Comparison of ENCODE assay signal across 9 mouse cellular contexts in the genomic region with DNA sequence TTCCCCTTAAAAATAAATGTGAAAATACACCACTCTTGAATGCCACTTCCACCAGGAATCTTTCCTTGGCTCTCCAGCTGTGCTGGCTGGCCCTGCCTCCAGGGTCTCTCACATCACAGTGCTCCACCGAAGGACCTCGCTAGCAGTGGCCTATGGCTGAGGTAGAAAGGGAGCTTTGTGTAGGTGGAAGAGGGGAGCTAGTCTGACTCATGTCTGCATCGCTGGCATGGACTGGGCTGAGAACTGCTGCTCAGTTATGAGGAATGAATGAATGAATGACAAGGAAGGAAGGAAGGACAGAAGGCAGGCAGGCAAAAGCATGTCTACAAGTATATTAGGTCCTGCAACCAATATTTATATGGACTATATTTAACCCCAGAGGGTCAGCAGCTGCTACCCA. TPM values are rescaled to one million over a fixed set of nuclear protein-coding genes. Genes with fewer than 3 reads are reported as not detected.
A peak's percentile ranks its signal among the peaks of the same experiment; 100 is the strongest.
DNase-seq lines count a peak whose midpoint lies in the region; ATAC-seq and TF ChIP-seq lines count a peak whose summit lies in the region.
"Had no signal": no experiment of that assay in that cellular context is flagged by ENCODE, and none has a peak within 500 bp of the region (broad histone marks: within the 10 kb centered on the region; RNA-seq: fewer than 3 reads in every experiment).

No protein-coding gene starts in this region.

- intact Hi-C loops in gastrocnemius, adult 2 months (cut with DNase I), result no loop called here
- intact Hi-C loops in gastrocnemius, postnatal 36 days (cut with DNase I), result no loop called here

- no peaks in the 10 kb centered on the region for H3K9me3 ChIP-seq in lung, embryonic 16.5 days (ENCODE audit: control insufficient read depth, low read length)
- no peaks in the 10 kb centered on the region for H3K9me3 ChIP-seq in hindbrain, embryonic 15.5 days
- H3K9me3 ChIP-seq in neural tube, embryonic 14.5 days (ENCODE audit: control insufficient read depth, low read length), result no peaks in the 10 kb centered on the region

- DNase-seq in gastrocnemius, adult 2 months, result no peak
- no peak for DNase-seq in gastrocnemius, postnatal 36 days
- DNase-seq in lung, postnatal 10 days, result no peak
- DNase-seq in layer of hippocampus, postnatal 36 days, result no peak
- DNase-seq in embryo, embryonic 9.5 days (ENCODE audit: extremely low spot score), result no peak

- peak overlapping the region; percentile 77 for H3K27ac ChIP-seq in gastrocnemius, adult 2 months
- H3K27ac ChIP-seq in lung, embryonic 16.5 days (ENCODE audit: low read length), result peak overlapping the region; percentile 95
- 0 out of 2 replicates have a peak overlapping the region, but pooled peaks have one; percentile 53 for H3K27ac ChIP-seq in hindbrain, embryonic 15.5 days (replicated peaks)
- peak overlapping the region; percentile 45; the same call in 1 of the 2 replicates for H3K27ac ChIP-seq in neural tube, embryonic 14.5 days (ENCODE audit: low read depth, low read length)

- H3K4me1 ChIP-seq in lung, embryonic 16.5 days (replicated peaks; ENCODE audit: control insufficient read depth, insufficient read depth, low read length), result peaks cover 47% of the 10 kb centered on the region
- H3K4me1 ChIP-seq in hindbrain, embryonic 15.5 days (replicated peaks), result peaks cover 68% of the 10 kb centered on the region
- H3K4me1 ChIP-seq in neural tube, embryonic 14.5 days (ENCODE audit: control insufficient read depth, insufficient read depth, low read length), result peaks cover 45% of the 10 kb centered on the region

- peak overlapping the region; percentile 47 for H3K4me2 ChIP-seq in lung, embryonic 16.5 days (ENCODE audit: low read depth, low read length)
- H3K4me2 ChIP-seq in hindbrain, embryonic 15.5 days, result no peak overlapping the region
- H3K4me2 ChIP-seq in neural tube, embryonic 14.5 days (ENCODE audit: low read depth, low read length), result no peak overlapping the region

- peaks cover 5% of the 10 kb centered on the region for H3K36me3 ChIP-seq in lung, embryonic 16.5 days (ENCODE audit: control insufficient read depth, insufficient read depth, low read length)
- no peaks in the 10 kb centered on the region for H3K36me3 ChIP-seq in hindbrain, embryonic 15.5 days
- H3K36me3 ChIP-seq in neural tube, embryonic 14.5 days (ENCODE audit: control insufficient read depth, insufficient read depth, low read length), result no peaks in the 10 kb centered on the region

- no peak; the same call in 1 of the 2 replicates for ATAC-seq in lung, embryonic 16.5 days (ENCODE audit: low read depth)
- ATAC-seq in hindbrain, embryonic 15.5 days (ENCODE audit: low FRiP score, low read depth), result no peak
- ATAC-seq in neural tube, embryonic 14.5 days (ENCODE audit: low read depth), result no peak
- ATAC-seq: midbrain, embryonic 16.5 days had no signal

- no peak overlapping the region; the same call in 1 of the 2 replicates for H3K4me3 ChIP-seq in gastrocnemius, adult 2 months
- no peak overlapping the region for H3K4me3 ChIP-seq in lung, embryonic 16.5 days (ENCODE audit: low read length)
- H3K4me3 ChIP-seq in hindbrain, embryonic 15.5 days, result no peak overlapping the region
- no peak overlapping the region for H3K4me3 ChIP-seq in neural tube, embryonic 14.5 days (ENCODE audit: low read depth, low read length)

- H3K27me3 ChIP-seq in lung, embryonic 16.5 days (ENCODE audit: control insufficient read depth, insufficient read depth, low read depth, low read length), result no peaks in the 10 kb centered on the region
- H3K27me3 ChIP-seq in hindbrain, embryonic 15.5 days, result no peaks in the 10 kb centered on the region
- no peaks in the 10 kb centered on the region for H3K27me3 ChIP-seq in neural tube, embryonic 14.5 days (ENCODE audit: control insufficient read depth, insufficient read depth, low read length)

- peak overlapping the region; percentile 53; the same call in 1 of the 2 replicates for H3K9ac ChIP-seq in lung, embryonic 16.5 days (ENCODE audit: low read length)
- no peak overlapping the region for H3K9ac ChIP-seq in hindbrain, embryonic 15.5 days
- H3K9ac ChIP-seq in neural tube, embryonic 14.5 days (replicated peaks; ENCODE audit: low read depth, low read length), result no peak overlapping the region

- no peak for TF ChIP-seq CTCF in gastrocnemius, adult 2 months (IDR thresholded peaks at IDR 0.05)

- WGBS in lung, embryonic 16.5 days, result 49% methylated on average over 3 of the region's 3 CpGs
- whole genome bisulfite sequencing in hindbrain, embryonic 15.5 days, result 75% methylated on average over 3 of the region's 3 CpGs
- WGBS in neural tube, embryonic 14.5 days, result 72% methylated on average over 3 of the region's 3 CpGs

RNA-seq across cellular contexts. Expression of a gene that starts 16.2 kb away (rescaled TPM):
- 10 to 100 TPM in 1 of 2 experiments, 1 to 10 TPM in 1; 7.1 to 14.0 TPM for total RNA-seq in gastrocnemius, adult 2 months (2021)
- total RNA-seq in gastrocnemius, postnatal 36 days (2021), result 1 to 10 TPM; 8.5 to 9.5 TPM
- polyA plus RNA-seq in lung, embryonic 16.5 days (2015; fragmentation: Nextera tagmentation; extraction: Ambion mirVana), result 25.5 and 27.8 TPM in 2 replicates
- 36.6 and 44.5 TPM in 2 replicates for polyA plus RNA-seq in hindbrain, embryonic 15.5 days (2015; fragmentation: Nextera tagmentation; extraction: Ambion mirVana)
- 33.4 and 46.2 TPM in 2 replicates for polyA plus RNA-seq in neural tube, embryonic 14.5 days (2014; fragmentation: Nextera tagmentation; extraction: Ambion mirVana)
- total RNA-seq in layer of hippocampus, postnatal 36 days (2021), result 10 to 100 TPM; 35.2 to 41.8 TPM

RNA-seq across cellular contexts. Expression of a gene that starts 16.7 kb away (rescaled TPM):
- total RNA-seq in gastrocnemius, adult 2 months (2021), result not detected
- total RNA-seq in gastrocnemius, postnatal 36 days (2021), result not detected
- polyA plus RNA-seq in lung, embryonic 16.5 days (2015; fragmentation: Nextera tagmentation; extraction: Ambion mirVana), result not detected in 2 replicates
- not detected in 2 replicates for polyA plus RNA-seq in hindbrain, embryonic 15.5 days (2015; fragmentation: Nextera tagmentation; extraction: Ambion mirVana)
- not detected in 2 replicates for polyA plus RNA-seq in neural tube, embryonic 14.5 days (2014; fragmentation: Nextera tagmentation; extraction: Ambion mirVana)
- total RNA-seq in layer of hippocampus, postnatal 36 days (2021), result not detected
- polyA plus RNA-seq: midbrain, embryonic 16.5 days had no signal

RNA-seq across cellular contexts. Expression of a gene that starts 31.2 kb away (rescaled TPM):
- not detected for total RNA-seq in gastrocnemius, adult 2 months (2021)
- total RNA-seq in gastrocnemius, postnatal 36 days (2021), result not detected
- polyA plus RNA-seq in lung, embryonic 16.5 days (2015; fragmentation: Nextera tagmentation; extraction: Ambion mirVana), result not detected in 2 replicates
- polyA plus RNA-seq in hindbrain, embryonic 15.5 days (2015; fragmentation: Nextera tagmentation; extraction: Ambion mirVana), result 0.19 and 1.3 TPM in 2 replicates
- polyA plus RNA-seq in neural tube, embryonic 14.5 days (2014; fragmentation: Nextera tagmentation; extraction: Ambion mirVana), result 0.13 TPM in 1 of 2 replicates, not detected in the other
- total RNA-seq in layer of hippocampus, postnatal 36 days (2021), result 1 to 10 TPM; 3.6 to 3.7 TPM

RNA-seq across cellular contexts. Expression of a gene that starts 46.2 kb away (rescaled TPM):
- total RNA-seq in gastrocnemius, adult 2 months (2021), result not detected
- not detected for total RNA-seq in gastrocnemius, postnatal 36 days (2021)
- not detected in 2 replicates for polyA plus RNA-seq in lung, embryonic 16.5 days (2015; fragmentation: Nextera tagmentation; extraction: Ambion mirVana)
- polyA plus RNA-seq in hindbrain, embryonic 15.5 days (2015; fragmentation: Nextera tagmentation; extraction: Ambion mirVana), result not detected in 2 replicates
- polyA plus RNA-seq in neural tube, embryonic 14.5 days (2014; fragmentation: Nextera tagmentation; extraction: Ambion mirVana), result not detected in 2 replicates
- total RNA-seq in layer of hippocampus, postnatal 36 days (2021), result not detected
- polyA plus RNA-seq: midbrain, embryonic 16.5 days had no signal

RNA-seq across cellular contexts. Expression of a gene that starts 48.0 kb away (rescaled TPM):
- 1 to 10 TPM; 4.4 to 6.6 TPM for total RNA-seq in gastrocnemius, adult 2 months (2021)
- total RNA-seq in gastrocnemius, postnatal 36 days (2021), result 1 to 10 TPM; 4.3 to 6.0 TPM
- polyA plus RNA-seq in lung, embryonic 16.5 days (2015; fragmentation: Nextera tagmentation; extraction: Ambion mirVana), result 17.3 and 17.9 TPM in 2 replicates
- 30.9 and 34.6 TPM in 2 replicates for polyA plus RNA-seq in hindbrain, embryonic 15.5 days (2015; fragmentation: Nextera tagmentation; extraction: Ambion mirVana)
- 26.1 and 28.4 TPM in 2 replicates for polyA plus RNA-seq in neural tube, embryonic 14.5 days (2014; fragmentation: Nextera tagmentation; extraction: Ambion mirVana)
- total RNA-seq in layer of hippocampus, postnatal 36 days (2021), result 10 to 100 TPM; 23.0 to 31.3 TPM

Comparison
In these comparisons a context has a peak if more than half of its experiments do, and no peak if none do; other contexts are left out.
1. H3K27ac ChIP-seq: peak in every context shown above with its lines; median percentile 95 in lung, embryonic 16.5 days; 77 in gastrocnemius, adult 2 months; 53 in hindbrain, embryonic 15.5 days; 45 in neural tube, embryonic 14.5 days.
2. RNA of a gene that starts 31.2 kb away (total RNA-seq): 3.6 to 3.7 TPM in layer of hippocampus, postnatal 36 days; not detected in gastrocnemius, adult 2 months and not detected in gastrocnemius, postnatal 36 days; every median in the first group is over 4 times any median in the second.